Mouse (Mus musculus) mesoderm, embryonic 11.5 days (tissue): ENCODE measurements around the gene Mdk.

Experiments
- DNase-seq: peaks from one replicate; pipeline ENCODE4 v3.0.0-alpha.2; 2012; ENCODE audit warnings: low read depth, low spot score

The Mdk gene

DNA sequence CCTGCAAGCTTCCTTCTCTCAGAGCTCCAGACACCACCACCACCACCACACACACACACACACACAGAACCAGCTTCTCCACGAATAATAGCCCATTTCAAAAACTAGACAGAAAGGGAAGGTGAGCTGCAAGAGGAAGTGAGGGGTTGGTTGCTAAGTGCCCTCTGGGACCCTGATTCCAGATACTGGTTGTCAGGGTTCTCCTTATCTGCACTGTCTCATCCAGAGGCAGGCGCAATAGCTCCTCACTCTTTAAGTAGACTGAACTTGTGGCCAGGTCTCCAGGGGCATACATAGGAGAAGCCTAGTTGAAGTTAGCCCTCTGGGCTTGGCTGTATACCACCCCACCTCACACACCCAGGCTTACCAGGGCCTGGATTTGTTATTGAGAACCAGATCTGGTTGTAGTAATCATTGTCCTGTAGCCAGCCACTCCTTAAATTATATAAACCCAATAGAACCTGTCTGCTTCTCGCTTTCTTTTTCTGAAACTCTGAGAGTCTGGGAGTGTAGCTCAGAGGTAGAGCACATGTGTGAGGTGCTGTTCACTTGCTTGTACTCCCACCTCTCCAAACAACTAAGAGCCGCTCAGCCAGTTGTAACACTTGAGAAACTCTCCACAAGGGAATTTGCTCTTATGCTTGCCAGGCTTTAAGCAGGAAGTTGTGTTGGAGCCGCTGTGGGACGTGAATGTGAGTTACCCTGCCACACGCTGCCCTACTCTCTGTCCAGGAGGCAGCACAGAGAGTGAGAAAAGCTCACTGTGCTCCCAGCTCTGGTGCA, 18.6 kb downstream of the Mdk start:
- no peak for DNase-seq

DNA sequence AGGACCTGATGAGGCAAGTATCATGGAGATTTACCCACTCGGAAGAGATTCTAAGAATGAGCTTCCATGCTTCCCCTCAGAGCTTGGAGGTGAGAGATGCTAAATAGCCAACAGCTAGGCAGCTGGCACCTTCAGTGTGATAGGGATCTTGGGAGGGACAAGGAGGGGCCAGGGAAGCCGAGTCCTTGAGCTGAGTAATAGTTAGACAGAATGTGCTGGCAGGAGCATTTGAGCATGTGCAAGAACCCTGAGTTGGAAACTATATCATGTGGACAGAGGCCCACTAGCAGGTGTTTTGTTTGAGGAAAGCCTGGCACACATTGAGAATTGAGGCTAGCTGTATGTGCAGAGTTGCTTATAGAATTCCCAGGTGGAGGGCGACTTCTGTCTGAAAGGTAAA, 19.5 kb downstream of the Mdk start:
- DNase-seq, result no peak

DNA sequence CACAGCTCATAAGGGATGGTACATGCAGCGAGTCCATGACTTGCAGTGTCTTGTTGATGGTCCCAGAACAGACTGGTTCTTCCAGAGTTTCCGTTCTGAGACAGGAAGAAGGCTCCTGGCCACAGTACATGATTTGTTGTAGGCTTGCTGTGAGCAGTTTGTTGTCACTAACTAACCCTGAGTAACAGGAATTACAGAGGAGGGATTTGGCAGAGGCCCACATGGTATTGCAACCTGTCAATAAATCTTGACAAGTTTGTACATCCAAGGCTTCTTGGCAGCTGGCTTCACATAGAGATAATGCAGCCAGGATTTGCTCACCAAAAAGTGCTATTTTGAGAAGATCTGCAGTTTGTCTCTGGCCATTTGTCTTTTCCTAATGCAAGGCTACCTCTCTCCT, 26.0 kb downstream of the Mdk start:
- no peak for DNase-seq

DNA sequence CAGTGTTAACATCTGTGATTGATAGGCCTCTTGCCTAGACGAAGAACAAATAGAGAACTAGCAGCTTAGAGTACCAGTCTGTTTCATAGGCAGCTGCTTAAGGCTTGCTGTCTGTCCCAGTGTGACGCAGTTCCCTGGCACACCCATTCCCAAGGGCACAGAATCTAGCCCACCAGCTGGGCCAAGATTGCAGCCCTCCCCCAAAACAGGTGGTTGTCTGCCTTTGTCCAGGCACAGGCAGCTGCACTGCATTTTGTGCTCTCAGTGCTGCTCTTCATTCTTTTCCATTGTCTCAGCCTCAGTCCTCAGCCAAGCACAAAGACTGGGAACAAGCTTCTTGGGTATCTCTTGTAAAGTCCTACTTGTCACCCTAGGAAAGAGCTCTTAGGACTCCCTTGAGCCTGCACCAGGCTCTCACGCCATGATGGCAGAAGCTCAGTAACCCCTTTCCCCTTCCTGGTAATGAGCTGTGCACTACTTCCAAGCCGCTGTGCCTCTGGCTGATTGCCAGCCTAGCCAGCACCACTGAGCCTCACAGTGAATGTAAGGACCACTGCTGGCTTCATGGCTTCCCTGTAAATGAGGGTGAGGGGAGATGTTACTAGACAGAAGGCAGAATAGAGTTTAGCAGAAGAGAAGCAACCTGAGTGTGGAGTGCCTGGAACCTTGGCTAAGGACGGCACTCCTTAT, 27.3 kb downstream of the Mdk start:
- DNase-seq, result no peak

DNA sequence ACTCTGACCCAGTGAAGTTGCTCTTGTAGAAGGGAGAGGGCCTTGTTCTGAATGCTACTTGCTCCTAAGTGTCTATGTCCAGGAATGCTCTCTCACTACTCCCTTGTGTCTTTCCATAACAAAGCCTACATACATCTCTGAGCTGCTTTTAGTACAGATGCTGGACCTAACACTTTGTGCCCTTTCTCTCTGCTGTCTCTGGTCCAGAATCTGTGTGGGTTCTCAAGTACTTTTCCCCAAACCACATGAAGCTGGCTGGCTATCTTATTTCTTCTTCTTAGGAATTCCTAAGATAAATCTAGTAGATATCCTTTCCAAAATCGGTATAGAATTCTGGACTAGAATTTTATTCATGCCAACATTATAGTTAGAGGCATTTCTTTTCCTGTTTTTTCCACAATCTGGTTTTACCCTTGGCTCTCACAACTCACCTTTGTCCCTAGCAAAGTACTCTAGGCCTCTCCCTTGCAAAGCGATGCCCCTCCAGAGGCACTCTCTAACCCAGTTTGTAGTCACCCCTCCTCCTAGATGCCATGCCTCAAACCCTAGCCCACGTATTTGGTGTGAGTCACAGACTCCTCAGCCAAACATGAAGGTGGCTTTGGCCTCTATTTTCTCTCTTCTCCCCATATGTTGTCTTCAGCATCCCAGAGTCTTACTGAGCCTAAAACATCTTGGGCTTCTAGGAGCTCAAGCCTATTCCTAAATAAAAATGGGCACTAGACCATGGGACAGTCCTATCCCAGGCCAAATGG, 28.7 kb downstream of the Mdk start:
- DNase-seq, result no peak

DNA sequence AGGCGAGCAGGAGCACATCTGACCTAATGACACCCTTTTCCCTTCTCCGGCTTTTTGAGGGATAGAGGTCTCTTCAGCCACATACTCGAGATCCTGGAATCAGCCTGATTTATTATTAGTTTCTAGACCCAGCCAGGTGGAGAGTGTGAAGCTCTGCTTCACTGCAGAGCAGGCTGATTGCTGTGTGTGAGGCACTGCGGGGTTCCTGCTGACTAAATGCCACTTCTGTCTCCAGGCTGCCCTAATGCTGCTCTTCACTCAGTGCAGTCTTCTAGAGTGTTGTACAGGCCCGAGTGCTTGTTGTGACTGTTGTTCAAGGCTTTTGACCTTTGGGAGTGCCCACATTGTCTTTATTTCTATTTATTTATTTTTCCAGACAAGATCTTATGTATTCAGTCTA, 29.8 kb downstream of the Mdk start:
- DNase-seq, result no peak

DNA sequence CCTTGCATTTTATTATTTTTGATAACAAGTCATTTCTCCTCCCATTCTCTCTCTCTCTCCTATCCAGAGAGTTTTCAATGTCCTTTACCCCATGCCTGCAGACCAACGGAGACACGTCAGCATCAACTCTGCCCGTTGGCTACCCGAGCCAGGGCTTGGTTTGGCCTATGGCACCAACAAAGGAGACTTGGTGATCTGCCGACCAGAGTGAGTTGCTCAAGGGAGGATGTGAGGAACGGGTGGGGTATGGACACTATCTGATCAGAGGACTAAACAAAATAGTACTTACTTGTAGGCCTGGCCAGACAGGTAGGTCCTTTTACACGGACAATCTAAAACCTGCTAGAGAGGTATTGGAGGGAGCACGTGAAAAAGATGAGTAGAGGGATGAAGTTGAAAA, 31.7 kb downstream of the Mdk start:
- DNase-seq, result no peak

DNA sequence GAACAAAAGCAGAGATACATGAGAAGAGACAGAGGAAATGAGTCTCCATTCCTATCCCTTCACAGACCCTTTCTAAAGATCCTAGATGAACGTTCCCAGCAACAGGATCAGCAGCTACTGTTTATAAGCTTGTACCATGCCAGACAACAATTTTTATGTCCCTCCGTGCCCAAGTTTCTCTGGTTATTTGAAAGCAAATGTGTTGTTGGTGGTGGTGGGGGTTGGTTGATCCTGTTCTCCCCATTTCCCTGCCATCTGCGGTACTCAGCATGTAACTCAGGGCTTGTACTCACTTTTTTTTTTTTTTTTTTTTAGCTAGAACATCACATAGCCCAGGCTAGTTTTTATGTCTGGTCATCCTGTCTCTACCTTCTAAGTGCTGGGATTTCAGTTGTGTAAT, 33.0 kb downstream of the Mdk start:
- no peak for DNase-seq

DNA sequence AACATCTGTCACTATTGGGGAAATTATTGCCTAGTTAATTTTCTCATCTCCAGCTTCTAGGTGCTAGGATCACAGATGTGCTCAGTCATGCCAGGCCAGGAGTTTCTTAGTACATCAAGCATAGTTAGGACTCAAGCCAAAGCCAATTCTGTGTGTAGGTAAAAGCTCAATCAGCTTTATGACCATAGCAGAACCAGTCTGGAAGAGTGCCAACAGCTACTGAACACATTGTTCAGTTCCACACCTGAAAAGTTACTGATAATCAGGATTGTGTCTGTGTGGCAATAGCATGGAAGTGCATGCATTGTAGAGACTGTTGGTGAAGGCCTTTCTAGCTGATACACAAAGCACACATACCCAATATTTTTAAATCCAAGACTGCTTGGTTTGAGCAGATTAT, 34.1 kb downstream of the Mdk start:
- DNase-seq, result no peak

DNA sequence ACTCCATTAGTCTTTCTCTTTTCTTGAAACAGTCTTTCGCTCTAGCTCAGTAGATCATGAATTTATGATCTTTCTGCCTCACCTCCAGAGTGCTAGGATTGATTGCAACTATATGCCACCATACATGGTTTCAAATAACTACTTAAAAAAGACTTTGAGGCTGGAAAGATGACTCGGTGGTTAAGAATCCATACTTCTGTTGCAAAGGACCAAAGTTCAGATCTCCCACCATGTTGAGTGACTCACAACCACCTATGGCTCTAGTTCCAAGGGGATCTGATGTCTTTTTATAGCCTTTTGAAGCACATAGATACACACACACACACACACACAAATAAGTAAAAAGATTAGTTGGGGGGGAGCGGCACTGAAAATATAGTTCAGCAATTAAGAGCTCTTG, 36.7 kb downstream of the Mdk start:
- DNase-seq, result no peak

DNA sequence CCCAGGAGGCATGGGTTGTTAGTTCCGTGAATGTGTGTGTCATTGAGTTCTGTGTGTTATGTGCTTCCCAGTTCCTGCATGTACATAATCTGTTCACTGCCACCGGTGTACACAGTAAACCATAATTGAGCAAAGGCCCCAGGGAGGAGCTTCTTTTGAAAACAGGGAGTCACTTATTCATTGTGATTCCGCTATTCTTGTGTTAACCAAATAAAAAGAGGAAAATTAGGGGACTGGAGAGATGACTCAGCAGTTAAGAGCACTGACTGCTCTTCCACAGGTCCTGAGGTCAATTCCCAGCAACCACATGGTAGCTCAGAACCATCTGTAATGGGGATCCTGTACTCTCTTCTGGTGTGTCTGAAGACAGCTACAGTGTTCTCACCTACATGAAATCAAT, 37.4 kb downstream of the Mdk start:
- no peak for DNase-seq

DNA sequence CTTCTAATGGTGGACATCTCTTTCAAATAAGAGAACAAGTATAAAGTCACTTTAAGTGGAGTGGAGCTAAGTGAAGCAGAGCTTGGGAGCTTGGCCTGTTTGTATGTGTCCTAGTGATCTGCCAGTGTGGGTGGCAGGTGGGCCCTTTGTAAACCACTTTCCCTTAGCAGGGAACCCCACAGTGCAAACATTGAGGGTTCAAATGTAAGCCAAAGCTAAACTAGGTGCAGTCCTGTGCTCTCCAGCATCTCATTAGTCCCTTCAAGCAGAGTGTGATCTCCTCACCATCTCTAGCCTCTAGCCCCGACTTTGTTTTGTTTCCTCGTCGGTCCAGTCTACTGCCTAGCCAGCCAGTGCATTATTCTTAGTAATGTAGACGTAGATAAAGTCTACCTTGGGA, 47.5 kb downstream of the Mdk start:
- DNase-seq, result no peak

DNA sequence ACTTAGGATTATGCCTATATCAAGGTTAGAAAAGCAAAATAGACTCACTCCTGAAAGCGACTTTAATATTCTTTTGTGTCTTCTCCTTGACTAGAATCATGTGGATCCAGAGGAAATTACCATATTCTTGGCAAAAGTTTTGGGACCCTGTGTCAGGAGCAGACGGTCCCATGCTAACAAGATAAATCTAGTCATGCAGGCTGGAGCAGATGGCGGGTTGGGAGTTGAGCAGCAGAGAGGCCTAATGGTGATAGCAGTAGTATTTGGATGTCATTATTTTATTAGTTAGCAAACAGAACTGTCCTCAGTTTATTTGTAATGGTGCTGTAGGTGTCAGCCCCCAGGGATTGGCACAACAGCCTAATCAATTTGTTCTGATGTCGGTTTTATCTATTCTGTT, 48.1 kb downstream of the Mdk start:
- DNase-seq, result no peak
